Mouse (Mus musculus) urinary bladder, postnatal 25 days (tissue): ENCODE results near the gene Gm28043.
"Not testable (repeated sequence)": the region's sequence is repeated elsewhere in the genome, so short reads cannot be mapped to it uniquely, and the experiment has no call there.

ENCODE experiments used
- DNase-seq: peaks from one replicate; pipeline ENCODE4 v3.0.0; 2022; ENCODE audit warnings: low spot score

Gene Gm28043

DNA sequence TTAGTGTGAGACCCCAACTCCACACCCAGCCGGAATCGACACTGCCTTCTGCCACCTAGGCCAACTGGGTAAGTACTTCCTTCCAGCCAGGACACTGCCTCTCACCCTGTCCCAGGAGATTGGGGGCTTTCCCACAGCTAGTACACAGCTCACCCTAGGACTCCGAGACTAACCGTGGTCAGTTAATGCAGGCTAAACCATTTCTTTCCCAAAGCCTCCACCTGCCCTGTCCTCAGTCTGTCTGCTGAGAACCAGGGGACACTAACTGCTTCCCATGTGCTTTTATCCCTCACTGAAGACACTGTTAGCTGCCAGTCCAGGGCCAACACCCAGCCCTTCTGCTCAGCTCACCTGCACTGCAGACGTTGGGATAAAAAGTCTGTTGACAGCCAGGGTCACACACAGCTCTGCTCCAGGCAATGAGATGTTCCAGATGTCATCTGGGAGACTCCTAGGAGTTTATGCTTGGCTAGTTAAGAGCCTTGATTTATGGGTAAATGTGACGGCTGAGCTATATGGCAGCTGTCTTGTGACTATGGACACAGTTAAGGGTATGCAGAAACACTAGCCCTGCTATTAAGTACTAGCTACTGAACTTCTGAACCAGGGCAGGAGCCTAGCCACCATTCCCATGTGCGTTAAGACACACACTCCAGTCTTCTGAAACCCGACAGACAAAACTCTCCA, 97.2 kb downstream of the Gm28043 start:
- no peak for DNase-seq

DNA sequence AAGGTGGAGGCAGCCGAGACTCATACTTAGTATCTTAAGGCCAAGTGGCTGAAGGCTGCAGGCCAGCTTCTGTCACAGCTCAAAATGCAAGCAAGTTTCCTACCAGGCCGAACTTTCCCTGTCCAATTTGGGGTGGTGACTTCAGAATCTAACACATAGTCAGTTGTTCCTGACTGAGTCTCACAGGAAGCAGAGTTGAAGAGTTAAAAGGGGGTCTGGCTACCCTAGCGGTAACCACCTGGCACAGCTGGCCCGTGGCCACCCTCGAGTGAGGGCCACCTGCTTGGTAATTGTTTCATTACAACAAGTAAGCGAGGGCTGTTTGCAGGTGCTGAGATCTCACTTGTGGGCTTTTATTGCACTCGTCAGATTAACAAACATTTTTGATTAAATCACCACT, 97.9 kb downstream of the Gm28043 start:
- no peak for DNase-seq

DNA sequence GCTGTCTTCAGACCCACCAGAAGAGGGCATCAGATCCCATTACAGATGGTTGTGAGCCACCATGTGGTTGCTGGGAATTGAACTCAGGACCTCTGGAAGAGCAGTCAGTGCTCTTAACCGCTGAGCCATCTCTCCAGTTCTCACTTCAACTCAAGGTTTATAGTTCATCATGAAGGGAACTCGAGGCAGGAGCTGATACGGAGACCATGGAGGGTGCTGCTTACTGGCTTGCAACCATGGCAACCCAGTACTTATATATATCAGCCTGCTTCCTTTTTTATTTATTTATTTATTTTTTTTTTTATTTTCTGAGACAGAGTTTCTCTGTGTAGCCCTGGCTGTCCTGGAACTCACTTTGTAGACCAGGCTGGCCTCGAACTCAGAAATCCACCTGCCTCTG, 99.1 kb downstream of the Gm28043 start:
- not testable (repeated sequence) for DNase-seq

DNA sequence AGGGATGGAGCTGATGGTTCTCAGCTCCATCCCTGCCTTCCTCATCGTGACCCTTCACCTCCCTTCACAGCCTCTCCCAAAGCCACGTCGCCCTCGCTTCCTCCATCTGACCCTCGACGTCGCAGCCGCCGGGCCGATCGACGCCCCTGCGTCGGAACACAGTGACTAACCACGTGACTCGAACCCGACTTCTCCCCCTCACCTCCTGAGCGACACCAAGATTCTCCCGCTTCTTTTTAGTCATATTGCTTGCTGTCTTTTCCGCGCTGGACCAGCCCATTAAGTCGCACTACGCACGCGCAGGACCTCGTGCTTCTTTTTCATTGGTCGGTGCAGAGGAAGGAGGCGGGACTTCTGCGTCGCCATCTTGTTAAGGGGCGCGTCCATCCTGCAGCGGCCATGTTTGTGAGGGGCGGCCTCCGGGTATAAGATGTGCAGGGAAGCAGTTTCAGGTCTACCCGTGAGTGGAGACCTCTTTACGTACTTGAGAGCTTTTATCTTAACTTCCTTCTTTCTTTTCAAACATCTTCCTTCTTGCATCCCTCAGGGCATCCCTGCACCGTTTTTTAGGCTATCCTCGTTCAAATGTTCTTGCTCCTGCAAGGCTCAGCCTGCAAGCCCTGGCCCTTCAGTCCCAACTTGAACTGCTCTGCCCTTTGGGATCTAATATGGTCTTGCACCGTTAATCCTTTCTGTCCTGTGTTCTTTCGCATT, 102.2 kb downstream of the Gm28043 start, which contains the start of gene Ccdc167:
Gene Ccdc167, minus strand, starts transcription at position 313 of the 714 bp plus-strand sequence.
- peak; percentile 94 for DNase-seq

DNA sequence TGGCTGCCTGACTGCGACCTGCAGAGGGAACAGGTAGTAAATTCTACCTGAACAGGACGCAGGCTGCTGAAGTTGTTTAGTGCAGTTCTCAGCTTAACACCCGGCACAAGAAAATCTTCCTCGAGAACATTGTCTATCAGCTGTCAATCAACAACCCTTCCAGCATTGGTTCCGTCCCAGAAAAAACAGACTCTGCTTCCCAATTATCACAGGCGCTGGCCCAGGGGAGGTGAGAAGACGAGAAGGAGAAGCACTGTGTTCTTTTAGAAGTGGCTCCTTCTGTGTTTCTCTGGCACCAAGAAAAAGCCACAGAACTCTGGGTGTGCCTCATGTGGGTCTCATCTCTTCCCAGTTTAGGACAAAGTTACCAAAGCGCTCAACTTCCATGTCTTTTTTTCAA, 104.0 kb downstream of the Gm28043 start:
- DNase-seq, result no peak

DNA sequence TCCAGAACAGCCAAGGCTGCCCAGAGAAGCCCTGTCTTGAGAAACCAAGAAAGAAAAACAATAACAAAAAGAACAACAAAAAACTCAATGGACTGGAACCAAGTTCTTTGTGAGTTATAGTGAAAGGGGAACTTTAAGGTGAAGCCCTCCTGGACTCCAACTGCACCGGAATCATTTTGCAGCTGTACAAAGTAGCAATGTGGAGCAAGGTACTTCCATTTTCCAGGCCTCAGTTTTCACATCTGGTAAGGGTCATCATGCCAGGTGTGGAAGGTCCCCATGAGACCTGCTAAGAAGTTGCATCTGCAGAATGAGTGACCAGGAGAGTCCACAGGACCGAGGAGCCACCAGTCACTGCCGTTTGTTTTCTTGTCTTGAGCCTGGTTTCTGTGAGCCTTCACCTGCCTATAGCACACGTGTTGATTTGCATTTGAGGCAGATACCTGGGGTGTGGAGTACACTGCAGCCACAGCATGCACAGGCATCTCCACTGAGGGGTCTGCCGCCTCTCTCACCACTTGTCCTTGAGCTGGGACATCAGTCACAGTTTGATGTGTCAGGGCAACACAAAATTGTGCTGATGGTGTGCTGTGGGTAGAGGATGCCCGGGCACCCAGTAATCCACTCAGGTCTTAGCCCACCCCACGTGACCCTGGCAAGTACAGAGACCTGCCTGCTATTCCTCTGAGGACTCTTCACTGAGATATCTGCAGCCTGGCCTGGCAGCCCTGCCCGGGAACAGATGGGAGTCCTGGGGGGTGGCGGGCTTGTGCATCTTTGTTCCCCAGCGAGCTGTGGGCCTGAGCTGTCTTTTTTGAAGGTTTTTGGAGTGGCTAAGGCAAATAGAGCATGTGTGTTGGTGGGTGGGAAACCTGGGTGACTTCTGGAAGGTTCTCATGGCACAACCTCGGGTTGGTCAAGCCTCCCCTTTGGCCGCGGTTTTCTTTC, 105.2 kb downstream of the Gm28043 start:
- DNase-seq, result no peak

- no peak for DNase-seq
These were observed 106.2 kb downstream of the Gm28043 start for GRCm38 (mm10) chr17:29720755-29721365.

- no peak for DNase-seq
These were observed 109.9 kb downstream of the Gm28043 start for GRCm38 (mm10) chr17:29724610-29725009.

DNA sequence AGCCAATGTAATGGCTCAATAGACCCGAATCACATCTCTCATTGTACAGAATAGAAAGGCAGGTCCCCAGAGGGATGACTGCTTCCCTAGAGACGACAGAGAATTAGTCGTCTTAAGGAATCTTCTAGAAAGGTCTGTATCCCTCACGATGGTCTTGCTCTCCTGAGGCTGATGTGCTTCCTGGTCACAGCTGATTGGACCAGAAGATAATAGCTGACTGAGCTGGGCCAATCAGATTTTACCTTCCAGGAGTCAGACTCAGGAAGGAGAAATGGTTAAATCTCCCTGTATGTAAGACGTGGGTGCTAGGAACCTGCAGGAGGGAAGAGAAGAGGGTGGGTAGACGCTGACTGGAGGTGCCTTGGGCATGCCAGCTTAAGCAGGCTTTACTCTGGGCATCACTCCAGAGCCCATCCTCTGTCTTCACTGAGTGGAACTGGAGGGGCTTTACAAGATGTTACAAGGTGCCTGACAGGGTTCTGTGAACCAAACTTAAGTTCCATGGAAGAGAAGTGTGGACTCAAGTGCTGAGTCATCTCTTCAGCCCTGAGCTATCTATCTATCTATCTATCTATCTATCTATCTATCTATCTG, 110.4 kb downstream of the Gm28043 start:
- no peak for DNase-seq

DNA sequence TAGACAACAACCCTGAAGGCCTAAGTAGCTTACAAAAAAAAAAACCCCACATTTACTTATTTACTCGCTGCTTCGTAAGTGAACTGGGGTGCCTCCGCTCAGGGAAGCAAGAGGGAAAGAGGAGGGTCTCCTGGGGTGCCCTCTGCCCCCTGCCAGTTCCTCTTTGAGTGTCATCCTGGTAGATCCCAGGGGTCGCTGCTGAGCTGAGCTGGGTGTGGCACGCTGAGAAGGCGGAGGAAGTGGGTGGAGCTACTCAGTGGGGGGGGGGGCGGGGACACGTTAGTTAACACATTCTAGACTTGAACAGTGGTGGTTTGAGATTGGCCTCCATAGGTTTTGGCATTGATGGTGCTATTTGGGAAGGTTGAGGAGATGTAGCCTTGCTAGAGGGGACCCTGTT, 113.4 kb downstream of the Gm28043 start:
- no peak for DNase-seq

GRCm38 (mm10) chr17:29730510-29731265, 116.0 kb downstream of the Gm28043 start:
- no peak for DNase-seq

DNA sequence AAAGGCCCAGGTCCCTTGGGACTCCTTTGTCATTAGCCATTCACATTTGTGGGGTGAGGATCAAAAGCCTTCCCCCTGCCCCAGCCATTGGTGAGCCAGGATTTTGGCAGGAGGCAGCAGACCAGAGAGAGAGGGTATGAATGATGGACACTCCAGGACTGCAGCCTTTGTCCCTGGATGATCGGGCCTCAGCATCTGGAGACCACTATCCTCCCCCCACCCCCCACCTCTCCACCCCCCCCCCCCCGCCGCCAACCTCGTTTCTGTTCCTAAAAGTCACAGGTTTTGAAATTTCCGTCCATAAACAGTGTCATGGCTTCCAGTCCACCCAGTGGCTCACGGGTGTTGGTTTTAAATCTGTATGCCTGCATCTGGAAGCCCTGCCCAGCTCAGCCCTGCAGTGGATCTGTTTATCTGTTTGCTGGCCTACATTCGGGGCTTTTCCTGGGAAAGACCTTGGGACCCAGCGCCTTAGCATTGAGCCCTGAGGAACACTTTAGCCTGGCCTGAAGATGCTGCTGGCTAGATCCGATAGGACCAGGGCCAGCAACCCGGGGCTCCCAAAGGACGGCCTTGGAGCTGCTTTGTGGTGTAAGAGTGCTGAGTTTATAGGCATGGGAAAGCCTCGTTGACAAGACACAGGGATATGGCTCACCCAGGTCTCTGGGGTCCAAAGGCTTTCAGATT, 116.7 kb downstream of the Gm28043 start:
- no peak for DNase-seq

GRCm38 (mm10) chr17:29731953-29732325, 117.3 kb downstream of the Gm28043 start:
- DNase-seq, result no peak

GRCm38 (mm10) chr17:29732522-29732921, 117.8 kb downstream of the Gm28043 start:
- no peak for DNase-seq

- no peak for DNase-seq
These were observed 121.9 kb downstream of the Gm28043 start for GRCm38 (mm10) chr17:29736448-29737014.

- DNase-seq, result no peak
These were observed 123.5 kb downstream of the Gm28043 start for GRCm38 (mm10) chr17:29737849-29738804.

- no peak for DNase-seq
These were observed 132.8 kb downstream of the Gm28043 start for GRCm38 (mm10) chr17:29747466-29747865.
